Mouse (Mus musculus) liver, embryonic 16.5 days (tissue): ENCODE measurements around the gene Frat2. TPM values are rescaled to one million over a fixed set of nuclear protein-coding genes. Genes with fewer than 3 reads are reported as not detected.

Experiments
- polyA plus RNA-seq: library from polyadenylated mRNA; unstranded; fragments of >200 nt; fragmentation: Nextera tagmentation; extraction: Ambion mirVana; gene quantifications from 2 replicates; pipeline ENCODE4 v1.2.1, GENCODE M21; 2015

Gene Frat2
- polyA plus RNA-seq, 1 experiment from 2014 or later, result 2.7 TPM

Other genes starting within 250 kb of the Frat2 start
- 0.13 and 0.26 TPM in 2 replicates for gene Slit1, start 104.5 kb downstream of the Frat2 start, polyA plus RNA-seq
- 25.6 and 27.5 TPM in 2 replicates for gene Arhgap19, start 46.1 kb downstream of the Frat2 start, polyA plus RNA-seq
- gene Frat1, start 18.2 kb downstream of the Frat2 start, polyA plus RNA-seq, result 8.3 and 8.5 TPM in 2 replicates
- gene Rrp12, start 48.0 kb upstream of the Frat2 start, polyA plus RNA-seq, result 7.4 and 7.5 TPM in 2 replicates
- gene Pgam1, start 63.8 kb upstream of the Frat2 start, polyA plus RNA-seq, result 366 and 408 TPM in 2 replicates
- 25.4 and 27.3 TPM in 2 replicates for gene Exosc1, start 85.3 kb upstream of the Frat2 start, polyA plus RNA-seq
- gene Zdhhc16, start 85.3 kb upstream of the Frat2 start, polyA plus RNA-seq, result 32.1 and 32.5 TPM in 2 replicates
- gene Mms19, start 133.0 kb upstream of the Frat2 start, polyA plus RNA-seq, result 10.1 and 11.1 TPM in 2 replicates
- gene Ubtd1, start 133.6 kb upstream of the Frat2 start, polyA plus RNA-seq, result 4.2 and 4.9 TPM in 2 replicates
- gene Ankrd2, start 187.9 kb upstream of the Frat2 start, polyA plus RNA-seq, result 0.07 and 0.15 TPM in 2 replicates
- gene Hoga1, start 197.5 kb upstream of the Frat2 start, polyA plus RNA-seq, result 62.9 and 70.5 TPM in 2 replicates
- 0.34 and 0.35 TPM in 2 replicates for gene 4933411K16Rik, start 204.1 kb upstream of the Frat2 start, polyA plus RNA-seq
- 1.1 TPM in 2 replicates for gene Morn4, start 238.2 kb upstream of the Frat2 start, polyA plus RNA-seq
- 2.9 and 4.0 TPM in 2 replicates for gene Pi4k2a, start 242.3 kb upstream of the Frat2 start, polyA plus RNA-seq